ENCODE assay signal across 8 mouse cellular contexts in the genomic region with DNA sequence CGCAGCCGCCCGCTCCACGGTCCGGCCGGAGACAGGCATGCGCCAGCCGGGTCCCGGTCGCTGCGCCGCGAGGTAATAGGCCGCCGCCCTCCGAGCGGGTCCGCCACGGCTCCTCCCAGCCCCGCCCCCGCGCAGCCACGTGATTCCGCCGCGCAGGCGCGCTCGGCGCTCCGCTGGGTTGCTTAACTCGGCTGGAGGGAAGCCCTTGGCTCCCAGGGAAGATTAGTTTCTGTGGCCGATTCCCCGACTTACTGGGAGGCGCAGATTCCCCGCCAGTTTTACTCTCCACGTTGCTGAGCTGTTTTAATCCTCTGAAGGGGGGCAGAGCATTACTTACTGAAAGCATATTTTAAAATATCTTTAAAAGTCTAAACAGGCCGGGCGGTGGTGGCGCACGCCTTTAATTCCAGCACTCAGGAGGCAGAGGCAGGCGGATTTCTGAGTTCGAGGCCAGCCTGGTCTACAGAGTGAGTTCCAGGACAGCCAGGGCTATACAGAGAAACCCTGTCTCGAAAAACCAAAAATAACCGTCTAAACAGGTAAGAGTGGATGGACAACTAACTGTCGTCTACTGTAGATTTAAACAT. TPM values are rescaled to one million over a fixed set of nuclear protein-coding genes. Genes with fewer than 3 reads are reported as not detected.
DNase-seq lines count a peak whose midpoint lies in the region; ATAC-seq lines count a peak whose summit lies in the region.

A gene (minus strand): TSS at position 69 of the 587 bp plus-strand sequence.

- 19% methylated on average over 33 of the region's 46 CpGs for WGBS in hindbrain, embryonic 14.5 days

- peak; percentile 94 for DNase-seq in R1 (ENCODE audit: low read depth, low spot score)
- peak; percentile 98 to 99 for DNase-seq in cerebellum, postnatal 25 days
- DNase-seq in frontal cortex, postnatal 25 days (ENCODE audit: low spot score in 2 of 2): peak; percentile 84 to 92
- peak; percentile 94 for DNase-seq in hindbrain, embryonic 14.5 days (ENCODE audit: low spot score)
- peak; percentile 93 to 94 for DNase-seq in layer of hippocampus, postnatal 25 days (ENCODE audit: extremely low spot score in 1 of 2, low spot score in 1 of 2)
- DNase-seq in lung, postnatal 14 days: peak; percentile 98
- peak; percentile 98 for DNase-seq in ovary, postnatal 36 days (ENCODE audit: low spot score)
- DNase-seq in thymus, postnatal 14 days: peak; percentile 98

- peaks cover 36% of the 10 kb centered on the region for H3K36me3 ChIP-seq in hindbrain, embryonic 14.5 days (replicated peaks; ENCODE audit: control insufficient read depth, insufficient read depth)

- peak; percentile 97 for ATAC-seq in hindbrain, embryonic 14.5 days (ENCODE audit: low FRiP score)

- H3K27ac ChIP-seq in hindbrain, embryonic 14.5 days: 0 out of 2 replicates have a peak within 1 kb of the TSS, but pooled peaks have one; percentile 21

- H3K4me1 ChIP-seq in hindbrain, embryonic 14.5 days (replicated peaks; ENCODE audit: control insufficient read depth, insufficient read depth, low read length): peaks cover 21% of the 10 kb centered on the region

- peak within 1 kb of the TSS; percentile 83 for H3K4me2 ChIP-seq in hindbrain, embryonic 14.5 days (replicated peaks)

- H3K9ac ChIP-seq in hindbrain, embryonic 14.5 days: peak within 1 kb of the TSS; percentile 69

- H3K4me3 ChIP-seq in hindbrain, embryonic 14.5 days (replicated peaks; ENCODE audit: low read length): peak within 1 kb of the TSS; percentile 57

- H3K9me3 ChIP-seq in hindbrain, embryonic 14.5 days (ENCODE audit: control insufficient read depth, low read length): no peaks in the 10 kb centered on the region

- no peaks in the 10 kb centered on the region for H3K27me3 ChIP-seq in hindbrain, embryonic 14.5 days (ENCODE audit: control insufficient read depth, insufficient read depth, low read length)

RNA-seq across cellular contexts. Expression of the gene that starts here (rescaled TPM):
- 24.8 and 28.9 TPM in 2 replicates for polyA plus RNA-seq in hindbrain, embryonic 14.5 days (2014; fragmentation: Nextera tagmentation; extraction: Ambion mirVana)
- total RNA-seq in layer of hippocampus, postnatal 25 days (2021): 10 to 100 TPM; 32.2 to 33.3 TPM

Comparison
In these comparisons a context has a peak if more than half of its experiments do, and no peak if none do; other contexts are left out.
1. Peak in every context shown above with its lines: DNase-seq, ATAC-seq, H3K4me3 ChIP-seq and H3K27ac ChIP-seq.